Mouse (Mus musculus) neural tube, embryonic 13.5 days (tissue): ENCODE measurements at regions not wholly inside any gene's neighbourhood (a gene's known extent, or its start where the extent isn't known, plus 50 kb on each side); places are given as distances from the start of the nearest gene placed in this dataset.

Source experiments
- ATAC-seq: fragments of 200-750 bp; cut with Nextera tagmentation; 2 replicates; pipeline ENCODE4 v1.8.0; 2017; ENCODE audit warnings: low read depth, mild to moderate bottlenecking, moderate TSS enrichment, moderate library complexity
- H3K27ac ChIP-seq: fragments of 300-500 bp; sonication (generic); replicated peaks from 2 replicates; pipeline ENCODE4 v1.5.1; 2015; ENCODE audit warnings: moderate library complexity, mild to moderate bottlenecking, inconsistent platforms
- H3K27me3 ChIP-seq: fragments of 300-500 bp; sonication (generic); 2 replicates; pipeline ENCODE4 v1.6.1; 2015; ENCODE audit warnings: mild to moderate bottlenecking, inconsistent platforms
- H3K36me3 ChIP-seq: fragments of 300-500 bp; sonication (generic); 2 replicates; pipeline ENCODE4 v1.6.1; 2015; ENCODE audit warnings: mild to moderate bottlenecking, inconsistent platforms
- H3K4me1 ChIP-seq: fragments of 300-500 bp; sonication (generic); replicated peaks from 2 replicates; pipeline ENCODE4 v1.6.1; 2015; ENCODE audit warnings: inconsistent platforms
- H3K4me2 ChIP-seq: fragments of 300-500 bp; sonication (generic); 2 replicates; pipeline ENCODE4 v1.6.1; 2015; ENCODE audit warnings: inconsistent platforms, mild to moderate bottlenecking, moderate library complexity
- H3K4me3 ChIP-seq: fragments of 300-500 bp; sonication (generic); 2 replicates; pipeline ENCODE4 v1.5.1; 2015; ENCODE audit warnings: mild to moderate bottlenecking, inconsistent platforms
- H3K9ac ChIP-seq: fragments of 300-500 bp; sonication (generic); 2 replicates; pipeline ENCODE4 v1.6.1; 2015; ENCODE audit warnings: moderate library complexity, mild to moderate bottlenecking, inconsistent platforms
- H3K9me3 ChIP-seq: fragments of 300-500 bp; sonication (generic); 2 replicates; pipeline ENCODE4 v1.6.1; 2016; ENCODE audit warnings: inconsistent platforms
- WGBS: fragments of 180-500 bp; shearing (Covaris S2); methylation state at CpG from one replicate; pipeline ENCODE4 v1.1.7; 2015; 5-methylcytosine and 5-hydroxymethylcytosine counted together

- Histone ChIP-seq H3K4me3 (no peak overlapping the region), H3K4me1 (no peaks in the 10 kb centered on the region; the same call in 1 of the 2 replicates), H3K27ac (no peak overlapping the region), H3K36me3 (no peaks in the 10 kb centered on the region), H3K9me3 (no peaks in the 10 kb centered on the region), H3K4me2 (no peak overlapping the region), H3K9ac (no peak overlapping the region), H3K27me3 (0 out of 2 replicates have a peak, but pooled peaks cover 7% of the 10 kb centered on the region)
- no peak for ATAC-seq
- WGBS, result 92% methylated on average over 6 of the region's 6 CpGs
Measured at GRCm38 (mm10) chr13:53537937-53538336, 65.1 kb upstream of the Msx2 start.

- H3K4me1 ChIP-seq, result peaks cover 6% of the 10 kb centered on the region; the same call in 1 of the 2 replicates
Measured at GRCm38 (mm10) chr13:53535781-53536425, 63.0 kb upstream of the Msx2 start.

GRCm38 (mm10) chr13:53533738-53534137, 60.9 kb upstream of the Msx2 start:
- Histone ChIP-seq H3K36me3 (no peaks in the 10 kb centered on the region), H3K27me3 (peaks cover 12% of the 10 kb centered on the region; the same call in 1 of the 2 replicates), H3K9ac (no peak overlapping the region), H3K4me2 (no peak overlapping the region), H3K9me3 (no peaks in the 10 kb centered on the region), H3K27ac (no peak overlapping the region), H3K4me3 (no peak overlapping the region), H3K4me1 (peaks cover 7% of the 10 kb centered on the region; the same call in 1 of the 2 replicates)
- 21% methylated on average over 8 of the region's 8 CpGs for WGBS
- ATAC-seq, result peak; percentile 76; the same call in 1 of the 2 replicates

More at GRCm38 (mm10) chr13:53535781-53536425, 63.0 kb upstream of the Msx2 start:
- ATAC-seq, result no peak
- WGBS, result 78% methylated on average over 10 of the region's 10 CpGs
- Histone ChIP-seq H3K9me3 (no peaks in the 10 kb centered on the region), H3K36me3 (no peaks in the 10 kb centered on the region), H3K9ac (no peak overlapping the region), H3K27me3 (0 out of 2 replicates have a peak, but pooled peaks cover 4% of the 10 kb centered on the region), H3K4me3 (no peak overlapping the region), H3K27ac (no peak overlapping the region), H3K4me2 (no peak overlapping the region)

- Histone ChIP-seq H3K4me2 (no peak overlapping the region), H3K36me3 (no peaks in the 10 kb centered on the region), H3K4me3 (no peak overlapping the region), H3K9ac (no peak overlapping the region), H3K27ac (no peak overlapping the region), H3K4me1 (peaks cover 10% of the 10 kb centered on the region; the same call in 1 of the 2 replicates), H3K27me3 (peaks cover 12% of the 10 kb centered on the region), H3K9me3 (no peaks in the 10 kb centered on the region)
- WGBS, result 86% methylated on average over 9 of the region's 9 CpGs
- ATAC-seq, result no peak
Measured at GRCm38 (mm10) chr13:53526880-53527279, 54.0 kb upstream of the Msx2 start.

GRCm38 (mm10) chr13:53522807-53523206, 49.9 kb upstream of the Msx2 start:
- ATAC-seq, result no peak
- H3K27me3 ChIP-seq, result no peaks in the 10 kb centered on the region
- H3K9ac ChIP-seq, result no peak overlapping the region
- H3K27ac ChIP-seq, result no peak overlapping the region
- peaks cover 20% of the 10 kb centered on the region; the same call in 1 of the 2 replicates for H3K4me1 ChIP-seq
- no peaks in the 10 kb centered on the region for H3K36me3 ChIP-seq
- no peaks in the 10 kb centered on the region for H3K9me3 ChIP-seq
- no peak overlapping the region for H3K4me3 ChIP-seq
- 15% methylated on average over 5 of the region's 5 CpGs for WGBS
- no peak overlapping the region for H3K4me2 ChIP-seq
